Mouse (Mus musculus): ENCODE measurements around the gene Enpp5. TPM values are rescaled to one million over a fixed set of nuclear protein-coding genes. Genes with fewer than 3 reads are reported as not detected.
A peak's percentile ranks its signal among the peaks of the same experiment; 100 is the strongest.

Gene Enpp5
- polyA plus RNA-seq, 1 experiment from 2014 or later, result 16.0 TPM

DNA sequence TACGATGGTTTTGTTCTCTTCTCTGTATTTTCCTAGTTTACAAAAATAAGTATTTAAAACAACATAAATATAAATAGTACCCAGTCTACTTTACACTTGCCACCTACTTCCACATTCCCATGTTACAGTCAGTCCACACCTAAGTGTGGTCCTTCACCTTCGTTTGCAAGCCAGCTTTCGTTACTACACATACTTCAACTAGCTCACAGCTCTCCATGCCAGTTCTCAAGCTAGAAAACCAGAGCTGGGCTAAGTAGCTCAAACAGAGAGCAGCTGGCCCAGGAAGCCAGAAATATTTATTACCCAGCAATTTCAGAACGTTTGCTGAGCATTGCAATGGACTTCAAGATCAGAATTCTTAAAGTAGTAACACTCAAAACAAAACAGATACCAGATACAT lies 21.9 kb downstream of the Enpp5 start:
- Histone ChIP-seq H3K27me3 (no peaks in the 10 kb centered on the region), H3K9ac (no peak overlapping the region), H3K4me1 (replicated peaks) (peaks cover 7% of the 10 kb centered on the region), H3K4me3 (no peak overlapping the region), H3K36me3 (peaks cover 4% of the 10 kb centered on the region; the same call in 1 of the 2 replicates), H3K9me3 (replicated peaks) (no peaks in the 10 kb centered on the region), H3K27ac (no peak overlapping the region), H3K4me2 (no peak overlapping the region)
- ATAC-seq (replicated peaks; ENCODE audit: insufficient number of reproducible peaks, insufficient read depth, low FRiP score, low read depth), result no peak
- 72% methylated on average over 4 of the region's 4 CpGs for WGBS

DNA sequence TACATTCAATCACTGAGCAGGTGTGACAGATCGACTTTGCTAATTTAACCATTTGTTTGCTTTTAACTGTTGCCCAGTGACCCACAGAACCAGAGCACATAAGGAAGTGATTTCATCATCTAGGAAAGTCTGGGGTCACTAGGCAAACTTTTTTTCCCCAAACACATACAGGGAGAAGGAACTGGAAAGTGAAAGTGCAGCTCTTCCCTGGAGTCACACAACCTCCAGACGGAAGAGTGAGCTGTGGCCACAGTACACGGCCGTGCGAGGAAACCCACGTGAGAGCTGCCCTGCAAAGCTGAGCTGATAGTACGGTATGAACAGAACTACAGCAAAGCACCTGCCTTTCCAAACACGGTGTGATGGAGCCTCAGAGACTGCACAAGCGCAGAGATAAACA lies 22.3 kb downstream of the Enpp5 start:
- peaks cover 4% of the 10 kb centered on the region; the same call in 1 of the 2 replicates for H3K36me3 ChIP-seq
- no peak for ATAC-seq (replicated peaks; ENCODE audit: insufficient number of reproducible peaks, insufficient read depth, low FRiP score, low read depth)
- no peak overlapping the region for H3K27ac ChIP-seq
- H3K4me1 ChIP-seq (replicated peaks), result peaks cover 7% of the 10 kb centered on the region
- no peak overlapping the region for H3K4me3 ChIP-seq
- H3K4me2 ChIP-seq, result no peak overlapping the region
- no peak overlapping the region for H3K9ac ChIP-seq
- no peaks in the 10 kb centered on the region for H3K9me3 ChIP-seq (replicated peaks)
- 72% methylated on average over 9 of the region's 9 CpGs for WGBS
- no peaks in the 10 kb centered on the region for H3K27me3 ChIP-seq

DNA sequence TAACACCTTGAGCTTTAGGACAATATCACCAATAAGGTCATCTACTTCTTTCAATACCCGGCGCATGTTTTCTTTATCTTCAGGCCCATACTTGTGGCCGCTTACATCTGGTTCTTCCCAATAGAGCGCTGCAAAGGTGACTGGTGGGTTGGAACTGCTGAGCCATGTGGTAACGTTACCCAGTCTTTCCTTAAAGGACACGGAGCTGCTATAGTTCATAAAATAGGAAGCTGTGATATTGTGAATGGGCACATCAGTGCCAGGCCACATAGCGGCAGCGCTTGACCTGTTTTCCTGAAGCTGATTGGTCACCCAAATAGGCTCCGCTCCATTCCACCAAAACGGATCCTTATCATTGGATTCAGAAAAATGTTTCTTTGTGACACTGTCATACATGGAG lies 23.3 kb downstream of the Enpp5 start:
- Histone ChIP-seq H3K4me2 (no peak overlapping the region), H3K4me1 (replicated peaks) (peaks cover 10% of the 10 kb centered on the region), H3K4me3 (no peak overlapping the region), H3K36me3 (peaks cover 4% of the 10 kb centered on the region; the same call in 1 of the 2 replicates), H3K27me3 (no peaks in the 10 kb centered on the region), H3K9me3 (replicated peaks) (no peaks in the 10 kb centered on the region), H3K9ac (no peak overlapping the region), H3K27ac (no peak overlapping the region)
- WGBS, result 88% methylated on average over 10 of the region's 10 CpGs
- no peak for ATAC-seq (replicated peaks; ENCODE audit: insufficient number of reproducible peaks, insufficient read depth, low FRiP score, low read depth)

DNA sequence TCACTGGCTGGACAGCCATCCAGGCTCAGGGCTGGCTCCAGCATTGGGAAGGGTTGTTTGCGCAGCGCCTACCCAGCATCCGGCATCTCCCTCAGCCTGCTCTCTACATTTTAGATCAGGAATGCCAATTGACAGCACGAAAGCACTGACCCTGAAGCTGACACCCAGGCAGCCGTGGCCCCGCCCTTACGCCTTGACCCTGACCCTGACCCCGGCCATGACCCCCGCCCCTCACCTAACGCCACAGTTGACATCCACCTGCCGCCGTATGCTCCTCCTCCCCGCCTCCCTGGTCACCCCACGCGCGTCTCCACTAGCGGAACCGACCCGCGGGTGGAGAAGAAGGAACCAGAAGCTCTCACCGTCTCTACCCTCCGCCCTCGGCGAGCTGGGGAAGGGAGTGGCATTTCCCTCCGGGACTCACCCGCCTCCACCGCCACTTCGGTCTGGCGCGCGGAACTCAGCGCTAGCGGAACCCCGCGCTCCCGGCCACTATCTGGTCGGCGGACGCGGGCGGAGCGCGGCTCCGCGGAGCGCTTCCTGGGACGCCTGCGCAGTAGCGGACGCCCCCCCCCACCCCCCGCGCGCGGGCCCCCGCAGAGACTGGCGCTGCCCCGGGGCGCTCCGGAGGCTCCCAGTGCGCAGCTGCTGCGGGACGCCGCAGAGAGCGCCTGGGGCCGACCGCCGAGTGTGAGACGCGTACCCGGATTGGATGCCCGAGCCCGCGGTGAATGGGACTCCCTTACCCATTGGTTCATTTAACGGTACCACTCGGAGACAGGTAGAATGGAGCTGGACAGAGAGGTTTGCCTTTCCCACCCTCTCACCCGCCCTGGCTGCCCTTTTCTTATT lies 26.9 kb downstream of the Enpp5 start, which contains the start of gene Enpp4:
TSS of gene Enpp4 (minus strand) at position 523 of the 852 bp plus-strand sequence.
- peak within 1 kb of the TSS; percentile 82 for H3K27ac ChIP-seq
- peak within 1 kb of the TSS; percentile 91 for H3K4me3 ChIP-seq
- H3K36me3 ChIP-seq, result no peaks in the 10 kb centered on the region
- peak within 1 kb of the TSS; percentile 93 for H3K4me2 ChIP-seq
- under 1% methylated on average over 72 of the region's 76 CpGs for WGBS
- peak within 1 kb of the TSS; percentile 86 for H3K9ac ChIP-seq
- H3K4me1 ChIP-seq (replicated peaks), result peaks cover 10% of the 10 kb centered on the region
- peak; percentile 99 for ATAC-seq (replicated peaks; ENCODE audit: insufficient number of reproducible peaks, insufficient read depth, low FRiP score, low read depth)
- H3K27me3 ChIP-seq, result no peaks in the 10 kb centered on the region
- H3K9me3 ChIP-seq (replicated peaks), result no peaks in the 10 kb centered on the region

DNA sequence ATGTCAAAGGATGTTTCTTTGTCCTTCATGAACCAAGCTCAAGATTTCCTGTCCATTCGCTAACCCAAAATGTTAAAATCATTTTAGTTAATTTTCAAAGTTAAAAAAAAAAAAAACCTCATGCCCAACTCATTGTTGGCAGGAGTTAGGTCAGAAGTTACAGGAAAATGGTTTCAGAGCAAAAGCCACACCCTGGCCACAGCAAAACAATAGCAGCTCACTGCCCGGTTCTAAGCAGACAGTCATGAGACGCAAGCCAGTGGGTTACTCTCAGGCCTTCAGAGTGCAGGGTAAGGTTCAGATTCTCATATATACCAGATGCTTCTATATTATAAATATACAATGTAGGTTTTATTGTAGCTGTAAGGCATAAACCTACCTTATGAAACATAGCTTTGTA lies 29.7 kb downstream of the Enpp5 start:
- H3K9me3 ChIP-seq (replicated peaks), result no peaks in the 10 kb centered on the region
- no peaks in the 10 kb centered on the region for H3K36me3 ChIP-seq
- ATAC-seq (replicated peaks; ENCODE audit: insufficient number of reproducible peaks, insufficient read depth, low FRiP score, low read depth), result no peak
- H3K27ac ChIP-seq, result no peak overlapping the region
- H3K4me1 ChIP-seq (replicated peaks), result peaks cover 10% of the 10 kb centered on the region
- no peak overlapping the region for H3K9ac ChIP-seq
- no peak overlapping the region for H3K4me3 ChIP-seq
- no peaks in the 10 kb centered on the region for H3K27me3 ChIP-seq
- no peak overlapping the region for H3K4me2 ChIP-seq
- 65% methylated on average over 3 of the region's 3 CpGs for WGBS

DNA sequence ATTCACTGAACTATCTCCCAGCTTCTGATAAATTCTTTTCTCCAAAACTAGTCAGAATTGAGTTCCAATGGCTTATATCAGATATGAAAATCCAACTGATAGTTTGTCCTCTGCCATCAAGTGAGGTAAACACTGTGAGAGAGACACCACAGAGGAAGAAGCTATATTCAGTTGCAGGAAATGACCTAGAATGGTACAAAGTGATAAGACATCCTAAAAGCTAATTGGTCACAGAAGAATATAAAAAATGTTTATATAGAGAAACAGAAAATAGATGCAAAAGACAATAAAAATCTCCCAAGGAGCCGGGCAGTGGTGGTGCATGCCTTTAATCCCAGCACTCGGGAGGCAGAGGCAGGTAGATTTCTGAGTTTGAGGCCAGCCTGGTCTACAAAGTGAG lies 38.0 kb downstream of the Enpp5 start:
- Histone ChIP-seq H3K4me2 (no peak overlapping the region), H3K9ac (no peak overlapping the region), H3K36me3 (no peaks in the 10 kb centered on the region), H3K4me1 (replicated peaks) (0 out of 2 replicates have a peak, but pooled peaks cover 3% of the 10 kb centered on the region), H3K27ac (no peak overlapping the region), H3K27me3 (no peaks in the 10 kb centered on the region), H3K4me3 (no peak overlapping the region), H3K9me3 (replicated peaks) (no peaks in the 10 kb centered on the region)
- WGBS, result 69% methylated on average over 2 of the region's 2 CpGs
- ATAC-seq (replicated peaks; ENCODE audit: insufficient number of reproducible peaks, insufficient read depth, low FRiP score, low read depth), result no peak

DNA sequence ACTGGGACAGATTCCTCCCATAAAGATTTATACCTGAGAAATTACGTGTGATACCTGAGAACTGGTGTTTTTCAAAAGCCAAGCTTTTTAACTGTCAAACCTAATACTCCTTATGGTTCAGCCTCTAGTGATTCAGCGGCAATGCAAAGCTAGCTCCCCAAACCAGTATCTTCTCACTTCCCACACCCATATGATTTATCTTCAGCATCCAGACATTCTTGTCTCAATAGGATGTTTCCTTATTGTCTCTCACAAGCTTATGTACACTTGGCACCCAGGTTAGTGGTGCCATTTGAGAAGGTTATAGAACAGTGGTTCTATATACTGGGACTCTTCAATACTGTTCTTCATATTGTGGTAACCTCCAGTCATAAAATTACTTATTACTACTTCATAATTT lies 39.1 kb downstream of the Enpp5 start:
- no peaks in the 10 kb centered on the region for H3K27me3 ChIP-seq
- H3K36me3 ChIP-seq, result no peaks in the 10 kb centered on the region
- H3K4me2 ChIP-seq, result no peak overlapping the region
- H3K4me1 ChIP-seq (replicated peaks), result 0 out of 2 replicates have a peak, but pooled peaks cover 3% of the 10 kb centered on the region
- no peak overlapping the region for H3K4me3 ChIP-seq
- 70% methylated on average over 2 of the region's 2 CpGs for WGBS
- H3K27ac ChIP-seq, result no peak overlapping the region
- no peak overlapping the region for H3K9ac ChIP-seq
- no peak for ATAC-seq (replicated peaks; ENCODE audit: insufficient number of reproducible peaks, insufficient read depth, low FRiP score, low read depth)
- no peaks in the 10 kb centered on the region for H3K9me3 ChIP-seq (replicated peaks)

DNA sequence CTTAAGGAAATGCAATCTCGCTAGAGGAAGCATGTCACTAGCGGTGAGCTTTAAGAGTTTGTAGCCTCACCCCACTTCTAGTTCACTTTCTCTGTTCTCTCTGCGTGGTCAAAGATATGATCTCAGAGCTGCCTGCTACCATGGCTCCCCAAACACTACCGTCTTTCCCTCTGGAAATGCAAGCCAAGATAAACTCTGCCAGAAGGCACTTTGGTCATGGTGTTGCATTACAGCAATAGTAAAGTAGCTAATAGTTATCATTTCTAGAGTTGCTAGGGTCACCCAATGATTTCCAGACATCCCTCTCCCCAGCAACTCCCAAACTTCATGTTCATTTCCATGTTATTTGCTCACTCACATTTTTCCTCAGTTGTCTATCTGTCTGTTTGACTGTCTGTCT lies 39.6 kb downstream of the Enpp5 start:
- Histone ChIP-seq H3K27ac (no peak overlapping the region), H3K9me3 (replicated peaks) (no peaks in the 10 kb centered on the region), H3K4me2 (no peak overlapping the region), H3K36me3 (no peaks in the 10 kb centered on the region), H3K27me3 (no peaks in the 10 kb centered on the region), H3K9ac (no peak overlapping the region), H3K4me3 (no peak overlapping the region), H3K4me1 (replicated peaks) (0 out of 2 replicates have a peak, but pooled peaks cover 3% of the 10 kb centered on the region)
- ATAC-seq (replicated peaks; ENCODE audit: insufficient number of reproducible peaks, insufficient read depth, low FRiP score, low read depth), result no peak
- WGBS, result 61% methylated on average over 4 of the region's 4 CpGs

DNA sequence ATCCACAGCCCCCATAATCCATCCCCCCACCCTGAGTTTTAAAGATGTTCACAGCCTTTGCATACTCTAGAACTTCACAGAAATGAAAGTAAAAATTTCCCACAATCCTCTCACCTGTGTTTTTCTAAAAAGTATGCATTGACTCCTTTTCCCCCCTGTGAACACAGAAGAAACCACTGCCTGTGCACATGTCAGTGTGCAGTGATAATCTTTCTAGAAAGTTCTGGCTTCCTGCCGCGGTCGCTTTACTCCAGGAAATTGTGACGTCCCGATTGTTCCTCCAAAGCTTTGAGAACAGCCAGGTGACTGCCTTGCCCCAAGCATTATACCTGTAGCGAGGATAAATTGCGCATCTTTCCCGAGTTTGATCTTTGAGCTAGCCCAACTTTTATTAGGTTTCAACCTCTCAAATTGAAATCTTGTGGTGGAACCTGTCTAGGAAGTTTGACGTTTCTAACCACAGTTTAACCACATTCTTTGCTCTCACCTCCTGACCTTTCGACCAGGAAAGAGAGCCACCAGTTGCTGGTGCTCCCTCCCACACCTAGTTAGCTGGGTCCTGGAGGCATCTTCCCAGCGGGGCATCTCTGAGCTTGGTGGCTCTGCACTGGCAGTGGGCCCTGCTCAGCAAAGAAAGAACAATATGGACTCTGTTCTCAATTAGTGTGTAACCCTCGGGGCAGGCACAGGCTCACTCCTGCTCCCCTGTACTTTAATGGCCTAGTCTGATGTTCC lies 42.9 kb downstream of the Enpp5 start:
- Histone ChIP-seq H3K4me2 (no peak overlapping the region), H3K27me3 (no peaks in the 10 kb centered on the region), H3K36me3 (no peaks in the 10 kb centered on the region), H3K9ac (no peak overlapping the region), H3K27ac (no peak overlapping the region), H3K4me1 (replicated peaks) (0 out of 2 replicates have a peak, but pooled peaks cover 3% of the 10 kb centered on the region), H3K9me3 (replicated peaks) (no peaks in the 10 kb centered on the region), H3K4me3 (no peak overlapping the region)
- ATAC-seq (replicated peaks; ENCODE audit: insufficient number of reproducible peaks, insufficient read depth, low FRiP score, low read depth), result no peak
- WGBS, result 71% methylated on average over 12 of the region's 12 CpGs

DNA sequence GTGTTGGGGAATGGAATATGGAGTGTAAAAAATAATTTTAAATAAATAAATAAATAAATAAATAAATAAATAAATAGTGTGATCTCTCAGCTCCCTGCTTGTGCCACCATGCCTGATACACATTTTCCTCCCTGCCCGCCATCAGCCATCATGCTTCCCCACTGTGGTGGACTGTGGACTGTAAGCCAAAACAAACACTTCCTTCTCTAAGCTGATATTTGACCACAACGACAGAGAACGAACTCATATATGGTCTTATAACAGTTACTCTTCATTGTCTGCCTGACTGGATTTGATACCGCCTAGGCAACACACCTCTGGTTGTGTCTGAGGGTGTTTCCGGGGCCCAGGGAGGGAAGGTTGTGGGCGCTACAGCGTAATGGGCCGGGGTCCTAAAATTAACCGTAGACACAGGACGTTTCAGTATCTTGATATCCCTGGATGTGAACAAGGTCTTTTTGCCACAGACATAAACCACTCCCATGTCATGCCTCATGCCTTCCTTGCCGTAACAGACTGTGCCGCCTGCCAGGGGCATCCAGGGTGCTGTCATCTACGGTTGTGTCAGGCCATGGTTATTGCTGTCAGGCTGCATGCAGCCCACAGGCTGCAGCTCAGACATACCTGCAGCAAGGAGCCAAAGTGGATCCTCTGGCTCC lies 50.6 kb downstream of the Enpp5 start:
- Histone ChIP-seq H3K27ac (no peak overlapping the region), H3K4me2 (no peak overlapping the region), H3K4me3 (no peak overlapping the region), H3K4me1 (replicated peaks) (no peaks in the 10 kb centered on the region), H3K9me3 (replicated peaks) (no peaks in the 10 kb centered on the region), H3K36me3 (no peaks in the 10 kb centered on the region), H3K27me3 (peaks cover 16% of the 10 kb centered on the region; the same call in 1 of the 2 replicates), H3K9ac (no peak overlapping the region)
- WGBS, result 67% methylated on average over 13 of the region's 13 CpGs
- no peak for ATAC-seq (replicated peaks; ENCODE audit: insufficient number of reproducible peaks, insufficient read depth, low FRiP score, low read depth)

DNA sequence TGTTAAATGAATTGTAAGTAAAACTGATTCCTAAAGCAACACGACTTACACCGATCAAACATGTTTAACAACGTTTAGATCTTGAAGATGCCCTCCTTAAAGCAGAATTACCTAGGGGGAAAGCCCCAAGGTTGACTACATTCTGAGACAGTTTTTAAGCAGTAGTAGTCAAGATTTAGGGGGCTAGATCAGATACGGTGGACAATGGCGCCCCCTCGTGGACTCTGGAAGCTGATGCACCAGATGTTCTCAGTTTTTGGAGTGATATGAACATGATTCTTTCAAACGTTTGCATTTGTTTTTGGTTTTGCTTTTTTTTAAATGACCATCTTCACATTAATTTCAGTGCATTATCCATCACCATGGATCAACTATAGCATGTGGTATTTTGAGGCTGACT lies 51.8 kb downstream of the Enpp5 start:
- Histone ChIP-seq H3K36me3 (no peaks in the 10 kb centered on the region), H3K9me3 (replicated peaks) (no peaks in the 10 kb centered on the region), H3K9ac (no peak overlapping the region), H3K27me3 (peaks cover 28% of the 10 kb centered on the region), H3K27ac (no peak overlapping the region), H3K4me1 (replicated peaks) (peaks cover 5% of the 10 kb centered on the region), H3K4me2 (no peak overlapping the region), H3K4me3 (no peak overlapping the region)
- no peak for ATAC-seq (replicated peaks; ENCODE audit: insufficient number of reproducible peaks, insufficient read depth, low FRiP score, low read depth)
- WGBS, result 11% methylated on average over 7 of the region's 7 CpGs

Data from heart, embryonic 15.5 days (tissue).